In the genomic region with DNA sequence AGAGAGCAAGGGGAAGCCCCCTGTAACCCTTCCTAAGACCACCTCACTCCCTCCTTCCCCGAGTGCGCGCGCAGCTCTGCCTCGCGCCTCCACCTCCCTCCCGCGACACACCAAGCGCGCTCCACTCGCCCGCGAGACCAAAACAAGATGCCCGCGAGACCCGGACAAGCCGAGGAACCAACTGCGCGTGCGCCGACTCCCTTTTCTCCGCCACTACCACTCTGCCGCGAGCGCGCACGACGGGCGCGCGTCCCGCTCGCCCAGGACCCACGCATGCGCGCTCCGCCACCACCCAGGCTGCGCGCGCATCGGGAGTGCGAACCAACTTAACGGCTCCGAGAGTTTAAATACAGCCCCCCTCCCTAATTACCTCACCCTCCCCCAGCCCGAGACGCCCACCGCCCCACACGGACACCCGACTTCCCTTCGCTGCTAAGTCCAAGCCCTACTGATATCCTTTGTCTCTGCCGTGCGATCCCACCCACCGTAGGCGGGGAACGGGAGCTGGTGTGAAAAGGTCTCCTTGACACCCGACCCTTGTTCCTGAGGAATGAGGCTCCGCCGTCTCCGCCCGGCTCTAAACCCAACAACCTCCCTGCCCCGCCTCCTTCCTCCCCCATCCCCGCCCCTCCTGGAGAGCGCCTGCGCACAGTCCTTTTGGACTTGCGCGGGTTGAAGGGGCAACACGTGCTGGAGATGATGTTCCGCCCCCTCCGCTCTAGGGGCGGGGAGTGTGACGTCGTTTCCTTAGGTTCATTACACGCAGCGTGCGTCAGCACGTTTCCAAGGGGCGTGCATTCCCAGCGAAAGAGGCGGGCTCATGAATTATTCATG, we compare ENCODE assay signal across 8 mouse cellular contexts. TPM values are rescaled to one million over a fixed set of nuclear protein-coding genes. Genes with fewer than 3 reads are reported as not detected.
DNase-seq lines count a peak whose midpoint lies in the region; ATAC-seq and TF ChIP-seq lines count a peak whose summit lies in the region.

No protein-coding gene starts in this region.

- no peaks in the 10 kb centered on the region for H3K9me3 ChIP-seq in ES-E14 (ENCODE audit: control insufficient read depth, insufficient read depth, low read depth, low read length)
- no peaks in the 10 kb centered on the region for H3K9me3 ChIP-seq in forebrain, embryonic 15.5 days

- peak overlapping the region; percentile 99 for H3K27ac ChIP-seq in ES-E14 (ENCODE audit: insufficient read depth, low read depth, low read length, poor library complexity, severe bottlenecking)
- H3K27ac ChIP-seq in forebrain, embryonic 15.5 days (replicated peaks): peak overlapping the region; percentile 99

- peaks cover 39% of the 10 kb centered on the region for H3K36me3 ChIP-seq in ES-E14 (ENCODE audit: control insufficient read depth, insufficient read depth, low read length, poor library complexity, severe bottlenecking)
- H3K36me3 ChIP-seq in forebrain, embryonic 15.5 days: peaks cover 29% of the 10 kb centered on the region

- peak; percentile 99; the same call in 1 of the 2 replicates for TF ChIP-seq POLR2A in lung, adult 2 months (IDR thresholded peaks at IDR 0.05; ENCODE audit: borderline replicate concordance, extremely low read depth, low read depth, low read length)

- ATAC-seq in forebrain, embryonic 15.5 days (replicated peaks): peak; percentile 80
- peak; percentile 82 for ATAC-seq in neutrophil, adult 5-6 weeks (ENCODE audit: extremely low read depth, insufficient number of reproducible peaks, low FRiP score, poor library complexity, severe bottlenecking)

- H3K27me3 ChIP-seq in forebrain, embryonic 15.5 days: no peaks in the 10 kb centered on the region

- WGBS in forebrain, embryonic 15.5 days: under 1% methylated on average over 78 of the region's 79 CpGs
- under 1% methylated on average over 79 of the region's 79 CpGs for WGBS in lung, adult 2 months

- in situ Hi-C loops in ES-E14 (cut with MboI; ENCODE audit: low sequenced_read_pairs in 2 of 2, unreplicated experiment in 2 of 2): loop anchor here in 1 of 2 experiments (10.0 kb wide), 1 partner anchor 378 kb away; the partner anchor contains the start of gene Cops6

- H3K4me3 ChIP-seq in ES-E14 (ENCODE audit: insufficient read depth in 1 of 2, low read depth in 1 of 2, low read length in 2 of 2, poor library complexity in 1 of 2, severe bottlenecking in 1 of 2): peak overlapping the region; percentile 73 to 76
- peak overlapping the region; percentile 86 for H3K4me3 ChIP-seq in forebrain, embryonic 15.5 days
- H3K4me3 ChIP-seq in lung, adult 2 months (replicated peaks; ENCODE audit: extremely low read depth, low read depth, low read length): peak overlapping the region; percentile 93

- TF ChIP-seq CTCF in lung, adult 2 months (IDR thresholded peaks at IDR 0.05; ENCODE audit: insufficient read depth, low read length): no peak

- H3K4me1 ChIP-seq in ES-E14 (ENCODE audit: control insufficient read depth in 2 of 2, insufficient read depth in 2 of 2, low read length in 2 of 2, poor library complexity in 1 of 2): peaks cover 0 to 22% of the 10 kb centered on the region in 2 experiments; a peak in 2 of 4 replicates
- peaks cover 44% of the 10 kb centered on the region for H3K4me1 ChIP-seq in forebrain, embryonic 15.5 days
- H3K4me1 ChIP-seq in lung, adult 2 months (ENCODE audit: control insufficient read depth, insufficient read depth, low read length): peaks cover 21% of the 10 kb centered on the region

- intact Hi-C loops in heart, postnatal 25 days (cut with DNase I): loop anchor here (5.0 kb wide), 1 partner anchor 381 kb away; no protein-coding TSS in a partner anchor

- H3K9ac ChIP-seq in ES-E14 (ENCODE audit: insufficient read depth, low read depth, low read length, poor library complexity, severe bottlenecking): peak overlapping the region; percentile 95
- peak overlapping the region; percentile 95 for H3K9ac ChIP-seq in forebrain, embryonic 15.5 days (replicated peaks)

- DNase-seq in ES-E14 (ENCODE audit: low read depth, low spot score): peak; percentile 100
- peak; percentile 99 for DNase-seq in cerebellum, adult 11-12 months
- peak; percentile 98 for DNase-seq in heart, postnatal 25 days (ENCODE audit: low spot score)
- DNase-seq in layer of hippocampus, adult 18-20 months (ENCODE audit: low spot score in 2 of 2): peak; percentile 98 to 99
- peak; percentile 97 for DNase-seq in lung, adult 2 months
- peak; percentile 98 to 99 for DNase-seq in thymus, adult 18-20 months

- H3K4me2 ChIP-seq in forebrain, embryonic 15.5 days (replicated peaks): peak overlapping the region; percentile 95

TF ChIP-seq in ES-E14, 5 proteins besides CTCF, POLR2A, EP300 and RAD21:
- TF ChIP-seq HCFC1 (IDR thresholded peaks at IDR 0.05; ENCODE audit: borderline replicate concordance, insufficient read depth, low read length) (0 out of 2 replicates have a peak, but pooled peaks have one; percentile 60), CHD2 (IDR thresholded peaks at IDR 0.05; ENCODE audit: low read depth, low read length) (peak; percentile 82; the same call in 1 of the 2 replicates), ZNF384 (IDR thresholded peaks at IDR 0.05; ENCODE audit: low read depth, low read length) (no peak), ZC3H11A (IDR thresholded peaks at IDR 0.05; ENCODE audit: borderline replicate concordance, low read depth, low read length) (no peak), MAFK (IDR thresholded peaks at IDR 0.05; ENCODE audit: insufficient read depth, low read depth, low read length) (peak; percentile 76; the same call in 1 of the 2 replicates)

RNA-seq across cellular contexts. Expression of gene Mepce, which starts 1.1 kb away (rescaled TPM):
- 42.3 and 43.0 TPM in 2 replicates for total RNA-seq in ES-E14 (2012; rRNA removed)
- polyA plus RNA-seq in forebrain, embryonic 15.5 days (2015; fragmentation: Nextera tagmentation; extraction: Ambion mirVana): 12.3 and 12.6 TPM in 2 replicates
- total RNA-seq in heart, postnatal 25 days (2021): 10 to 100 TPM; 20.6 to 29.3 TPM
- total RNA-seq in layer of hippocampus, adult 18-20 months (2021): 10 to 100 TPM; 52.1 to 53.6 TPM
- polyA plus RNA-seq in lung, adult 2 months (2012; rRNA removed): 43.3 and 44.2 TPM in 2 replicates
- 36.5 and 42.2 TPM in 2 replicates for total RNA-seq in neutrophil, adult 5-6 weeks (2017)

RNA-seq across cellular contexts. Expression of gene Zcwpw1, which starts 1.3 kb away (rescaled TPM):
- 24.5 and 33.0 TPM in 2 replicates for total RNA-seq in ES-E14 (2012; rRNA removed)
- 10.4 and 11.3 TPM in 2 replicates for polyA plus RNA-seq in forebrain, embryonic 15.5 days (2015; fragmentation: Nextera tagmentation; extraction: Ambion mirVana)
- total RNA-seq in heart, postnatal 25 days (2021): under 1 TPM; 0.57 to 0.89 TPM
- total RNA-seq in layer of hippocampus, adult 18-20 months (2021): 1 to 10 TPM; 6.1 TPM
- polyA plus RNA-seq in lung, adult 2 months (2012; rRNA removed): 0.49 and 0.60 TPM in 2 replicates
- 24.7 and 29.4 TPM in 2 replicates for total RNA-seq in neutrophil, adult 5-6 weeks (2017)

RNA-seq across cellular contexts. Expression of gene Ppp1r35, which starts 7.7 kb away (rescaled TPM):
- 27.6 and 34.5 TPM in 2 replicates for total RNA-seq in ES-E14 (2012; rRNA removed)
- 36.9 and 42.4 TPM in 2 replicates for polyA plus RNA-seq in forebrain, embryonic 15.5 days (2015; fragmentation: Nextera tagmentation; extraction: Ambion mirVana)
- 10 to 100 TPM; 11.1 to 13.4 TPM for total RNA-seq in heart, postnatal 25 days (2021)
- total RNA-seq in layer of hippocampus, adult 18-20 months (2021): 10 to 100 TPM; 23.1 to 26.4 TPM
- polyA plus RNA-seq in lung, adult 2 months (2012; rRNA removed): 32.7 and 46.7 TPM in 2 replicates
- total RNA-seq in neutrophil, adult 5-6 weeks (2017): 9.7 and 12.8 TPM in 2 replicates

RNA-seq across cellular contexts. Expression of gene Tsc22d4, which starts 40.8 kb away (rescaled TPM):
- 15.9 and 21.6 TPM in 2 replicates for total RNA-seq in ES-E14 (2012; rRNA removed)
- 75.6 and 76.1 TPM in 2 replicates for polyA plus RNA-seq in forebrain, embryonic 15.5 days (2015; fragmentation: Nextera tagmentation; extraction: Ambion mirVana)
- 100 to 1,000 TPM; 282 to 288 TPM for total RNA-seq in heart, postnatal 25 days (2021)
- total RNA-seq in layer of hippocampus, adult 18-20 months (2021): 100 to 1,000 TPM; 164 to 187 TPM
- polyA plus RNA-seq in lung, adult 2 months (2012; rRNA removed): 103 and 110 TPM in 2 replicates
- 170 TPM in 2 replicates for total RNA-seq in neutrophil, adult 5-6 weeks (2017)

RNA-seq across cellular contexts. Expression of gene Nyap1, which starts 44.9 kb away (rescaled TPM):
- total RNA-seq in ES-E14 (2012; rRNA removed): 5.9 and 7.4 TPM in 2 replicates
- polyA plus RNA-seq in forebrain, embryonic 15.5 days (2015; fragmentation: Nextera tagmentation; extraction: Ambion mirVana): 43.6 and 45.6 TPM in 2 replicates
- total RNA-seq in heart, postnatal 25 days (2021): under 1 TPM; 0.98 to 0.99 TPM
- 10 to 100 TPM; 72.6 to 74.4 TPM for total RNA-seq in layer of hippocampus, adult 18-20 months (2021)
- 2.3 and 2.4 TPM in 2 replicates for polyA plus RNA-seq in lung, adult 2 months (2012; rRNA removed)
- 0.12 TPM in 2 replicates for total RNA-seq in neutrophil, adult 5-6 weeks (2017)

Comparison
In these comparisons a context has a peak if more than half of its experiments do, and no peak if none do; other contexts are left out.
1. Peak in every context shown above with its lines: DNase-seq, ATAC-seq, H3K4me3 ChIP-seq and H3K27ac ChIP-seq.